Comparison of ENCODE assay signal across 10 mouse cellular contexts in the genomic region with DNA sequence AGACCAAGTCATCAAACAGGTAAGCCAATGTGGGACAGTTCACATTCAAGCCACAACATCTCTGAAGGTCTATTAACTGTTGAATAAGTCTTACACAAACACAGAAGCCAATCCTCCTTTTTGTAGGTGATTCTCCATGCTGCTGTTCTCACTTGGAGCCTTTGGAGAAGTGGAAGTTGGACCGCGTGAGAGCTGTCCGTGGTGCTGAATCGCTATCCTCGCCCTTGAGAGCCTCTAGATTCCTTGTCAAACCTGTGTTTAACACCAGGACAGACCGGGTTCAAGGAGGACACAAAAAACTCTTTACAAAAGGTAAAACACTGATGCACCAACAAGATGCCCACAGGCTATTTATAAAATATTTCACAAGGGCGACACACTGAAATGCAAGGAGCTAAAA.
DNase-seq lines count a peak whose midpoint lies in the region; ATAC-seq lines count a peak whose summit lies in the region.
"Had no signal": no experiment of that assay in that cellular context is flagged by ENCODE, and none has a peak within 500 bp of the region (broad histone marks: within the 10 kb centered on the region; RNA-seq: fewer than 3 reads in every experiment).

No protein-coding gene starts in this region.

- peak; percentile 60 for DNase-seq in heart, adult 11 months
- DNase-seq in 3T3-L1 (ENCODE audit: low read depth, low spot score): peak; percentile 67
- peak; percentile 79 for DNase-seq in adrenal gland, postnatal 10 days
- DNase-seq in heart, postnatal 14 days: peak; percentile 65 to 69
- DNase-seq in lung, postnatal 25 days (ENCODE audit: low spot score): peak; percentile 10
- DNase-seq in cerebellum, postnatal 25 days: no peak
- DNase-seq in cerebellum, adult 18-20 months: no peak

- ATAC-seq in heart, embryonic 11.5 days (replicated peaks; ENCODE audit: insufficient number of reproducible peaks, low FRiP score, low TSS enrichment): no peak
- ATAC-seq: Patski had no signal

- no peak overlapping the region for H3K4me2 ChIP-seq in heart, embryonic 11.5 days
- H3K4me2 ChIP-seq: neural tube, embryonic 12.5 days had no signal

- H3K4me3 ChIP-seq in heart, embryonic 11.5 days (ENCODE audit: low read depth, low read length): no peak overlapping the region
- H3K4me3 ChIP-seq: neural tube, embryonic 12.5 days had no signal

- H3K9me3 ChIP-seq in heart, embryonic 11.5 days (replicated peaks; ENCODE audit: control insufficient read depth, low read length): no peaks in the 10 kb centered on the region
- H3K9me3 ChIP-seq: neural tube, embryonic 12.5 days had no signal

- no peaks in the 10 kb centered on the region for H3K27me3 ChIP-seq in heart, embryonic 11.5 days (ENCODE audit: control insufficient read depth, insufficient read depth, low read length)
- H3K27me3 ChIP-seq: neural tube, embryonic 12.5 days; Patski had no signal

- no peaks in the 10 kb centered on the region for H3K36me3 ChIP-seq in heart, embryonic 11.5 days (ENCODE audit: control insufficient read depth, insufficient read depth, low read length)
- H3K36me3 ChIP-seq: neural tube, embryonic 12.5 days had no signal

- WGBS in heart, embryonic 11.5 days (ENCODE audit: insufficient replicate concordance): 15% methylated on average over 7 of the region's 7 CpGs

- no peaks in the 10 kb centered on the region for H3K4me1 ChIP-seq in heart, embryonic 11.5 days (ENCODE audit: control insufficient read depth, insufficient read depth, low read length)
- H3K4me1 ChIP-seq: neural tube, embryonic 12.5 days had no signal

- no peak overlapping the region for H3K27ac ChIP-seq in heart, embryonic 11.5 days (ENCODE audit: low read depth, low read length)
- H3K27ac ChIP-seq: neural tube, embryonic 12.5 days had no signal

- no peak overlapping the region for H3K9ac ChIP-seq in heart, embryonic 11.5 days (ENCODE audit: low read depth, low read length)
- H3K9ac ChIP-seq: neural tube, embryonic 12.5 days had no signal

- intact Hi-C loops in heart, postnatal 14 days (cut with DNase I): loop anchor here (1.0 kb wide), 1 partner anchor 474 kb away; no protein-coding TSS in a partner anchor

Comparison
In these comparisons a context has a peak if more than half of its experiments do, and no peak if none do; other contexts are left out.
1. DNase-seq: peak in heart, adult 11 months (single experiment), 3T3-L1 (single experiment), adrenal gland, postnatal 10 days (single experiment), heart, postnatal 14 days (2 of 2) and lung, postnatal 25 days (single experiment); none in cerebellum, postnatal 25 days (0 of 2) and cerebellum, adult 18-20 months (0 of 2).